Mouse (Mus musculus) left cerebral cortex, postnatal 25 days (tissue): ENCODE measurements around the gene Hnrnpa2b1. TPM values are rescaled to one million over a fixed set of nuclear protein-coding genes. Genes with fewer than 3 reads are reported as not detected.
"Not testable (repeated sequence)": the region's sequence is repeated elsewhere in the genome, so short reads cannot be mapped to it uniquely, and the experiment has no call there.

ENCODE experiments used
- DNase-seq, 2 experiments: peaks; one replicate each; pipeline ENCODE4 v3.0.0; 2022; ENCODE audit warnings: low spot score in 2 of 2, mixed read lengths in 1 of 2
- intact Hi-C: fragments of 180-260 bp; cut with DNase I; formaldehyde crosslinking; loops from one replicate; pipeline ENCODE4 v1.15.1; 2025
- total RNA-seq, 2 experiments: library from RNA; stranded (reverse); gene quantifications; 2 replicates each; pipeline ENCODE4 v1.2.3; 2021

The Hnrnpa2b1 gene
- total RNA-seq: 100 to 1,000 TPM; 422 to 444 TPM

- intact Hi-C loops: loop anchor here (1.0 to 5.0 kb wide), 3 partner anchors 54 to 387 kb away; no protein-coding TSS in a partner anchor
- DNase-seq: peak; percentile 99
These were observed at the start of gene Hnrnpa2b1 for GRCm38 (mm10) chr6:51469715-51470310. TSS of gene Hnrnpa2b1 (minus strand) at chr6:51469894.

DNA sequence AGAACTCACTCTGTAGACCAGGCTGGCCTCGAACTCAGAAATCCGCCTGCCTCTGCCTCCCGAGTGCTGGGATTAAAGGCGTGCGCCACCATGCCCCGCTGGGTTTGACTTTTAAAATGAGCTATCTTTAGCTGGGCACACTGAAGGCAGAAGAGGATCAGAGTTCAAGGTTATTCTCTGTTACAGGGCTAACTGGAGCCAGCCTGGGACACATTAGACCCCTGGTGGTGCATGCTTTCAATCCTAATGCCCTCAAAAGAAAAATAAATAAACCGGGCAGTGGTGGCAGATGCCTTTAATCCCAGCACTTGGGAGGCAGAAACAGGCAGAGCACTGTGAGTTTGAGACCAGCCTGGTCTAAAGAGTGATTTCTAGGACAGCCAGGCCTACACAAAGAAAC, 45.2 kb upstream of the Hnrnpa2b1 start:
- DNase-seq: no peak
- intact Hi-C loops: loop anchor here (5.0 kb wide), 1 partner anchor 62 kb away; no protein-coding TSS in a partner anchor

DNA sequence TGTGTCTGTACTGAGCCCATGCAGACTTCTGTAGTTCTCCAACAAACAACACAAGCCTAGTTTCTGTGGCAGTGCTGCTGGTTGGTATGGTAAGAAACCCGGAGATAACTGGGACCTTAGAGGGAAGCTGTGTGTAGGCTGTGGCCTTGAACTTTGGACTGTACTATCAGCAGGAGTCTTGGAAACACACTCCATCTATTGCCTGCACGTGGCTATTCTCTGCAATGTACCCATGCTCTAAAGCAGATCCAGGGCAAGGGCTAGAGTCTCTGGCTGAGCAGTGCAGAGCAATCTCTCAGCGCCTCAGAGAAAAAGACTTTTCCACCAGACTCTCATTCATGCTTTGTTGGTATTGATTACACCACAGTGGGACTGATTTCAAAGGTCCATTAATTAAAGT, 44.1 kb upstream of the Hnrnpa2b1 start:
- intact Hi-C loops: loop anchor here (5.0 kb wide), 1 partner anchor 64 kb away; no protein-coding TSS in a partner anchor
- no peak for DNase-seq

- DNase-seq: no peak
- intact Hi-C loops: loop anchor here (5.0 kb wide), 1 partner anchor 66 kb away; no protein-coding TSS in a partner anchor
These were observed 41.3 kb upstream of the Hnrnpa2b1 start for GRCm38 (mm10) chr6:51510946-51511345.

- no peak for DNase-seq
- intact Hi-C loops: loop anchor here (5.0 kb wide), 1 partner anchor 67 kb away; no protein-coding TSS in a partner anchor
These were observed 40.4 kb upstream of the Hnrnpa2b1 start for GRCm38 (mm10) chr6:51510094-51510493.

DNA sequence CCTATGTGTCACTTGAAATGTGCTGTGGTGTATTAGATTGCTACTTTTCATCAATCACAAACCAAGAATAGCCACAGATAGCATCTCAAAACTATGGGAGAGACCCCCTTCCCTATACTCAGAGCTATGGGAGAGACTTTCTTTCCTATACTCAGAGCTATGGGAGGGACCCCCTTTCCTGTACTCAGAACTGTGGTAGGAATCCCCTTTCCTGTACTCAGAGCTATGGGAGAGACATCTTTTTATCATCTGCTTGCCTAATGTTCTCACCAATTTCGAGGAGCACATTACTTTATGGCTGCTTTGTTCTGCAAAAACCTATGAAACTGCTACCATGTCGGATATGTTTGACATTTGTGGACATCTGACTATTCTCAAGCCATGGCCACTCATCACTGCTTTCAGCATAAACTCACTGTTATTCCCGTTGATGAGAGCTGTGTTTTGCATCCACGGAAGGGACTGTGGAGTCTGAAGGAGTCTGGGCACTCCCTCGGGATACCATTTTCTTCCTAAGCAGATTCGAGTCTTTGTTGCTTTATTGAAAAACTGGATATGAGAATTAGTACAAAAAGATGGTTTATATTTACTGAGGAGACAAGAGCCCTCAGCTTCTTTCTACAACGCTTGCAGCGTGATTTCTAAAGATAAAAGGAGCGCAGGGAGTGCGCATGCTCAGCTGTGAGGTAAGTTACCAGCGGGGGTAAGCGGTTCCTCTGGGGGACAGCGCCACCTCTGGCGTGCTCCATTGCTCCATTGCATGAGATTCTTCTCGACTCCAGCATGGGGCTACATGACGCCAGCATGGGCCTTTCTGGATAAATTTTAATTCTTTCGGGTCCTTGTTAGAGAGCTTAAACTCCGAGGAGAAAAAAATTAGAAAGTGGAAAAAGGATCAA, 39.3 kb upstream of the Hnrnpa2b1 start:
- DNase-seq: peak; percentile 70 to 77
- intact Hi-C loops: loop anchor here (5.0 kb wide), 1 partner anchor 127 kb away; no protein-coding TSS in a partner anchor

DNA sequence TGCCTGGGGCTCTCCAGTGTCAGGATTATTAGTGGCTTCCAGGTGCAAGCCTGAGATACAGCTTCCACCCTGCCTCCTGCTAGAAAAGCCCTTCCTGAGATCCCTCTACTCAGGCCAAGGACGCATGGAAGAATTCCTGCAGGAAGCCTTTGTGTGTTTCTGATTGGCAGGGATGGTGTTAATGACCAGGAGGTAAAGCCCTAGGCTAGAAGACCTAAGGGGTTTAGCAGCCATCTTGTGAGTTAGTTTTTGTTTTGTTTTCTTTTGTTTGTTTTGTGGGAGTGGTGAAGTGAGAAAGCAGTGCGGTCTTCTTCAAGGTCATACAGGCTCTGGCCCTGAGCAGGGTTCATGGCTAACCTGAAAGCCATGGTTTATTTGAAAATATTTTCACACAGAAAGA, 37.9 kb upstream of the Hnrnpa2b1 start:
- intact Hi-C loops: loop anchor here (5.0 kb wide), 1 partner anchor 125 kb away; no protein-coding TSS in a partner anchor
- DNase-seq: no peak

GRCm38 (mm10) chr6:51505671-51506070, 36.0 kb upstream of the Hnrnpa2b1 start:
- no peak for DNase-seq
- intact Hi-C loops: loop anchor here (5.0 kb wide), 1 partner anchor 123 kb away; no protein-coding TSS in a partner anchor

- intact Hi-C loops: no loop called here
- DNase-seq: no peak
These were observed 27.8 kb upstream of the Hnrnpa2b1 start for GRCm38 (mm10) chr6:51497321-51498111.

DNA sequence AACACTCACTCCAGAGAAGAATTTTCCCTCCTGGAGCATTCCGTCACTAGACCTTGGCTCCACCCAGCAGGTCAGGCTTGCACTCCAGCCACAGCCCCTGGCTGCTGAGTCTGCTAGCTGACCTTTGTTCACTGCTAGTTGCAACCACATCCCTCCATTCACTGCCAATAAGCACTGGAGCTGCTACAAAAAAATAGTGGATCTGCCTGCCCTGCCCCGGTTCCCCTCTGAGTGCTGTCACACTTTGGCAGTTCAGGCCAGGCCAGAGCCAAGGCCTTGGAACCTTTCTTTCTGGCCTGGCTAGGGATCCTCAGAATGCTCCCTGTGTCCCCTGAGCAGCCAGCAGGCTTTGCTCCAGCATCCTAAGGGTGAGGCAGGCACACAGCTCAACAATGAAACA, 20.1 kb upstream of the Hnrnpa2b1 start:
- DNase-seq: no peak
- intact Hi-C loops: no loop called here

DNA sequence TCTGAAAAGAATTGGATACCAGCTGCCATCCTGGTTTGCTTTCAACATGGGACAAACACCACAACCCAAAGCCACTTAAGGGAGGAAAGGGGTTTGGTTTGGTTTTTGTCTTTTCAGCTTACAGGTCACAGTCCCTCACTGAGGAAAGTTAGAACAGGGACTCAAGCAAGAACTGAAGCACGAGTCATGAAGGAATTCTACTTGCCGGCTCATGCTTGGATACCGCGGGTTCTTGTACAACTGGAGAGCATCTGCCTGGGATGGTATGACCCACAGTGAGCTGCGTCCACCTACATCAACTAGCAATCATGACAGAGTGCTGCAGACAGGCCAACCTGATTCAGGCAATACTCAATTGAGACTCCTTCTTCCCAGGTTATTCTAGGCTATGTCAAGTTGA, 17.0 kb upstream of the Hnrnpa2b1 start:
- no peak for DNase-seq
- intact Hi-C loops: no loop called here

DNA sequence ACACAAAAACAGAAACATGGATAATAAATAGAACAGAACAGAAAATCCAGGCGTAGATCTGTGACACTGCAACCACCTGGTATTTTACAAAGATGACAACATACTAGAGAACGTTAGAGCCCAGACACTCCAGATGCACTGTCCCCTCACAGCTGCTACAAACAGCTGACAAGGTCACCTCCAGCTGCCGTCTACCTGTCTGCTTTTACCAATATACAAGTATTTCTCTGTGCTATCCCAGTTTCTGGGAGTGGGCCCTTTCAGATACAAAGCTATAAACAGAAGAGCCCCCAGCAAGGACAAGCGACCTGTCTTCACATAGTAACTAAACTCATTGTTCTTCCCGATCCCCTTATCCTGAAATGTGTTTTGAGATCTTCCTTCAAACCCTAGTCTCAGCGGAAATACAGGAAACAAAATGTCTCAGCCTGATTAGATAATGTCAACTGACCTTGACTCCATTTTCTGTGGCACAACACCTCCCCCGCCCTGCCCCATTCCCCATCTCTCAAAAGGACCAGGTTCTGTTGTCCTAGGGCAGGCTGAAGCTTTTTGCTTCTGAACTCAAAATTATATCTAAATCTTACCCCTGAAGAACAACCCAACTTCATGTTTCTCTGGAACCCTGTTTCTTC, 16.5 kb upstream of the Hnrnpa2b1 start:
- intact Hi-C loops: no loop called here
- no peak for DNase-seq

GRCm38 (mm10) chr6:51485646-51486045, 16.0 kb upstream of the Hnrnpa2b1 start:
- DNase-seq: peak in 1 of 2 experiments; percentile 42
- intact Hi-C loops: no loop called here

GRCm38 (mm10) chr6:51484556-51484955, 14.9 kb upstream of the Hnrnpa2b1 start:
- intact Hi-C loops, DNase-seq: not testable (repeated sequence)

GRCm38 (mm10) chr6:51483861-51484260, 14.2 kb upstream of the Hnrnpa2b1 start:
- intact Hi-C loops: no loop called here
- DNase-seq: no peak

- intact Hi-C loops: no loop called here
- no peak for DNase-seq
These were observed 11.9 kb upstream of the Hnrnpa2b1 start for GRCm38 (mm10) chr6:51481548-51481947.

- intact Hi-C loops: no loop called here
- DNase-seq: no peak
These were observed 9.5 kb upstream of the Hnrnpa2b1 start for GRCm38 (mm10) chr6:51479136-51479731.

GRCm38 (mm10) chr6:51472213-51472612, 2.5 kb upstream of the Hnrnpa2b1 start:
- intact Hi-C loops: loop anchor here (5.0 kb wide), 1 partner anchor 385 kb away; no protein-coding TSS in a partner anchor
- DNase-seq: no peak

GRCm38 (mm10) chr6:51471782-51472181, 2.1 kb upstream of the Hnrnpa2b1 start:
- no peak for DNase-seq
- intact Hi-C loops: loop anchor here (5.0 kb wide), 1 partner anchor 386 kb away; no protein-coding TSS in a partner anchor
